Mouse (Mus musculus): ENCODE results near the gene Tnk2. TPM values are rescaled to one million over a fixed set of nuclear protein-coding genes. Genes with fewer than 3 reads are reported as not detected.

Gene Tnk2
- polyA plus RNA-seq, 1 experiment from 2014 or later: 12.8 TPM

DNA sequence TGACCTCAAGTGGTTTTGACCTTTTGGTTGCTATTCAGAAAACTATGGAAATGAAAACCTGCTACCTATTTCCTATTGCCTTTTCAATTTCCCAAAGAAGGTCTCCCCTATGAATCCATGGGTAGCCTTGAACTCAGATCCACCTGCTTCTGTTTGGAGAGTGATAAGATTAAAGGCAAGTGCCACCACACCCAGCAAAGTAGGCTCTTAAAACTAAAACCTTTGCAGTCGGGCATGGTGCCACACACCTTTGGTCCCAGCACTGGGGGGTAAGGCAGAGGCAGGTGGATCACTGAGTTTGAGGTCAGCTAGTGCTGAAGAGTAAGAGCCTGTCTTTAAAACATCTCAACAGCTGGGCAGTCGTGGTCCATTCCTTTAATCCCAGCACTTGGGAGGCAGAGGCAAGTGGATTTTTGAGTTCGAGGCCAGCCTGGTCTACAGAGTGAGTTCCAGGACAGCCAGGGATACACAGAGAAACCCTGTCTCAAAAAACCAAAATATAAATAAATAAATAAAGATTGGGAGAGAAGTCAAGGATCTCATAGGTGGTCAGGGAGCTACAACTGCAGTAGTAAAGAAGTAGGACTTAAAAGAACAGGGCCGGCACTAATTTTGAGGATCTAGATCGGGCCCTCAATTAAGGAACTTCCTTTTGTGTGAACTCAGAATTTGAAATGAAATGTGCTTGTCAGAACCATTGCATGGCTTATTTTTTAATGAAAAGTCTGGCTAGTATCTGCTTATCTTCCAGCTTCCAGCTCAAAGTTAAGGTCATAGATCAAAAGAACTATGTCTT lies 33.0 kb upstream of the Tnk2 start:
- no peak overlapping the region for H3K9ac ChIP-seq
- ATAC-seq (ENCODE audit: low FRiP score, low read depth): no peak

GRCm38 (mm10) chr16:32612052-32612451 lies 31.6 kb upstream of the Tnk2 start:
- WGBS: 73% methylated on average over 1 of the region's 1 CpGs
- Histone ChIP-seq H3K4me1 (peaks cover 19% of the 10 kb centered on the region), H3K9ac (no peak overlapping the region), H3K27me3 (no peaks in the 10 kb centered on the region), H3K4me3 (no peak overlapping the region), H3K9me3 (no peaks in the 10 kb centered on the region), H3K36me3 (peaks cover 28% of the 10 kb centered on the region), H3K27ac (no peak overlapping the region), H3K4me2 (replicated peaks) (no peak overlapping the region)
- ATAC-seq (ENCODE audit: low FRiP score, low read depth): no peak

More for the DNA sequence above, 33.0 kb upstream of the Tnk2 start:
- peak overlapping the region; percentile 86 for H3K4me2 ChIP-seq (replicated peaks)
- peak overlapping the region; percentile 83; the same call in 1 of the 2 replicates for H3K4me3 ChIP-seq
- H3K36me3 ChIP-seq: peaks cover 14% of the 10 kb centered on the region
- H3K9me3 ChIP-seq: no peaks in the 10 kb centered on the region
- peaks cover 19% of the 10 kb centered on the region for H3K4me1 ChIP-seq
- no peak overlapping the region for H3K27ac ChIP-seq
- H3K27me3 ChIP-seq: no peaks in the 10 kb centered on the region
- 77% methylated on average over 5 of the region's 5 CpGs for WGBS

GRCm38 (mm10) chr16:32613269-32613834 lies 30.3 kb upstream of the Tnk2 start:
- H3K9me3 ChIP-seq: no peaks in the 10 kb centered on the region
- H3K27ac ChIP-seq: no peak overlapping the region
- H3K4me3 ChIP-seq: no peak overlapping the region
- peaks cover 36% of the 10 kb centered on the region for H3K36me3 ChIP-seq
- 81% methylated on average over 3 of the region's 3 CpGs for WGBS
- no peak for ATAC-seq (ENCODE audit: low FRiP score, low read depth)
- no peak overlapping the region for H3K9ac ChIP-seq
- peaks cover 15% of the 10 kb centered on the region for H3K4me1 ChIP-seq
- no peaks in the 10 kb centered on the region for H3K27me3 ChIP-seq
- H3K4me2 ChIP-seq (replicated peaks): no peak overlapping the region

DNA sequence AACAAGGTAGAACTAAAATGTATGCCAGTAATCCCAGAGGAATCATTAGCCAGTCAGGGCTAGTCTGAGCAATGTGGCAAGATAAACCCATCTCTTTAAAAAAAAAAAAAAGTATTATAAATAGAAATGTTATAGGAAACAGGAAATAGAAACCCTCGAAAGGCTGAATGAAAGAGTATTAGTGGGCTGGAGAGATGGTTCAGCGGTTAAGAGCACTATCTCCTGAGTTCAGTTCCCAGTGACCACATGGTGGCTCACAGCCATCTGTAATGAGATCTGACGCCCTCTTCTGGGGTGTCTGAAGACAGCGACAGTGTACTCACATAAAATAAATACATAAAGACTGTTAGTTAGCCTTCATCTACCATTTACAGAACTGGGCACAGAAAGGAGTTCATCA lies 29.6 kb upstream of the Tnk2 start:
- Histone ChIP-seq H3K4me1 (peaks cover 15% of the 10 kb centered on the region), H3K4me3 (no peak overlapping the region), H3K9ac (no peak overlapping the region), H3K27me3 (no peaks in the 10 kb centered on the region), H3K36me3 (peaks cover 42% of the 10 kb centered on the region), H3K27ac (no peak overlapping the region), H3K4me2 (replicated peaks) (no peak overlapping the region), H3K9me3 (no peaks in the 10 kb centered on the region)
- 65% methylated on average over 4 of the region's 4 CpGs for WGBS
- no peak for ATAC-seq (ENCODE audit: low FRiP score, low read depth)

DNA sequence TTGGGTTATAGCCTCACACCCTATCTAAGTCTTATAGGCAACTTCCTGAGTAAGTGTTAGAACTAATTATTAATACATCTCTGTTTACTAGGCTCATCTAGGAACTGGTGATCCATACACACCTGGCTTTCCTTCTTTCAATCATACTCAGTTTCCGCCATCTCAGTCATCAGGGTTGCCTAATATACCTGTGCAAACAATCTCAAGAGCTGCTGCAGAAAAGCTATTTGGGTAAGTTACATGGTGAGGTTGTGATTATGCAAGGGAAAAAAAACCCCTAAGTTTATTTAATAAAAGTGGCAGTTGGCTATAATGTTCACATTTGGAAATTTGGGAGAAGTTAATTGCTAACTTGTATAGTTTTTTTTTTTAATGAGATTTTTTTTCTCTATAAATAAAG lies 24.7 kb upstream of the Tnk2 start:
- H3K4me3 ChIP-seq: no peak overlapping the region
- no peak overlapping the region for H3K4me2 ChIP-seq (replicated peaks)
- WGBS: 92% methylated on average over 1 of the region's 1 CpGs
- H3K9ac ChIP-seq: no peak overlapping the region
- H3K4me1 ChIP-seq: no peaks in the 10 kb centered on the region
- H3K27me3 ChIP-seq: no peaks in the 10 kb centered on the region
- no peak for ATAC-seq (ENCODE audit: low FRiP score, low read depth)
- H3K36me3 ChIP-seq: peaks cover 75% of the 10 kb centered on the region
- no peaks in the 10 kb centered on the region for H3K9me3 ChIP-seq
- no peak overlapping the region for H3K27ac ChIP-seq

GRCm38 (mm10) chr16:32628140-32628539 lies 15.5 kb upstream of the Tnk2 start:
- Histone ChIP-seq H3K36me3 (peaks cover 69% of the 10 kb centered on the region), H3K4me2 (replicated peaks) (no peak overlapping the region), H3K27me3 (no peaks in the 10 kb centered on the region), H3K4me3 (no peak overlapping the region), H3K4me1 (no peaks in the 10 kb centered on the region), H3K9me3 (no peaks in the 10 kb centered on the region), H3K9ac (no peak overlapping the region), H3K27ac (no peak overlapping the region)
- WGBS: 92% methylated on average over 8 of the region's 8 CpGs
- ATAC-seq (ENCODE audit: low FRiP score, low read depth): no peak

DNA sequence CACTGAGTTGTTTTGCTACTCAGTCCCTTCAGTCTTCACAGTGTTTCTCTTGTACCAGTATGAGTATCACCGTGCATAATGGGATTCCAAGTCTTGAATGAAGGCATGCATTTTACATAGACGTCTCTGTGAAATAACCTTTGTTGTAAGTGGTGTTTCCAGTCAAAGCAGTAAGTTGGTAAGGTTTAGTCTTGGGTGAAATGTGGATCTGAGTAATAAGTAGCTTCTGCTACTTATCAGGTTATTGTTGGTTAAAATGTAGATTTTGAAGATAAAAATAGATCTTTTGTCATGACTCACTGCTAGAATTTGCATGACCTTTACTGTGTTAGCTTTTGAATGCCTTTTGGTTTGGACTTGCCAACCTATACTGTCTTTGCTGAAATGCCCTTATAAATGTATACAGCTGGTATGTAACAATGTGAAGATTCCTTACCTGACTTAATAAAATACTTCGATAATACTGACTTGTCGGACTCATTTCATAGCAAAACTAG lies 11.3 kb upstream of the Tnk2 start:
- H3K4me1 ChIP-seq: no peaks in the 10 kb centered on the region
- no peaks in the 10 kb centered on the region for H3K27me3 ChIP-seq
- WGBS: 94% methylated on average over 4 of the region's 4 CpGs
- H3K27ac ChIP-seq: no peak overlapping the region
- H3K9me3 ChIP-seq: no peaks in the 10 kb centered on the region
- no peak overlapping the region for H3K9ac ChIP-seq
- peaks cover 36% of the 10 kb centered on the region for H3K36me3 ChIP-seq
- H3K4me2 ChIP-seq (replicated peaks): no peak overlapping the region
- ATAC-seq (ENCODE audit: low FRiP score, low read depth): no peak
- no peak overlapping the region for H3K4me3 ChIP-seq

DNA sequence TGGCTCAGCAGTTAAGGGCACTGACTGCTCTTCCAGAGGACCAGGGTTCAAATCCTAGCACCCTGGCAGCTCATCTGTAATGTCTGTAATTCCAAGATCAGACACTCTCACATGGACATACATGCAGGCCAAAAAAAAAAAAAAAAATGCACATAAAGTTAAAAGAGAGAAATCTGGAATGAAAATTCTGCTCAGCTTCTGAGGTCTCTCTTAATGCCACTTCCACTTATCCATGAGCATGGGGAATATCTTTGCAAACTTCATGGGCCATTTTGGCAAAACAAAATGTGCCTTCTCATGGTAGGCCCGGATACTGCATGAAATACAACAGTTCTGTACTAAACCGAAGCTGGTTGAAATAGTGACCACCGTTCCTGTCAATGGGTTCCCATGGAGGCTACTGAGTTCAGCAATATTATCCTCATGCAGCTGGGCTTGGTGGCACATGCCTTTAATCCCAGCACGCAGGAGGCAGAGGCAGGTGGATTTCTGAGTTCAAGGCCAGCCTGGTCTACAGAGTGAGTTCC lies 10.1 kb upstream of the Tnk2 start:
- H3K27me3 ChIP-seq: no peaks in the 10 kb centered on the region
- H3K4me2 ChIP-seq (replicated peaks): no peak overlapping the region
- no peak overlapping the region for H3K4me3 ChIP-seq
- no peaks in the 10 kb centered on the region for H3K9me3 ChIP-seq
- ATAC-seq (ENCODE audit: low FRiP score, low read depth): no peak
- 84% methylated on average over 4 of the region's 4 CpGs for WGBS
- no peak overlapping the region for H3K9ac ChIP-seq
- H3K36me3 ChIP-seq: peaks cover 30% of the 10 kb centered on the region
- no peaks in the 10 kb centered on the region for H3K4me1 ChIP-seq
- no peak overlapping the region for H3K27ac ChIP-seq

DNA sequence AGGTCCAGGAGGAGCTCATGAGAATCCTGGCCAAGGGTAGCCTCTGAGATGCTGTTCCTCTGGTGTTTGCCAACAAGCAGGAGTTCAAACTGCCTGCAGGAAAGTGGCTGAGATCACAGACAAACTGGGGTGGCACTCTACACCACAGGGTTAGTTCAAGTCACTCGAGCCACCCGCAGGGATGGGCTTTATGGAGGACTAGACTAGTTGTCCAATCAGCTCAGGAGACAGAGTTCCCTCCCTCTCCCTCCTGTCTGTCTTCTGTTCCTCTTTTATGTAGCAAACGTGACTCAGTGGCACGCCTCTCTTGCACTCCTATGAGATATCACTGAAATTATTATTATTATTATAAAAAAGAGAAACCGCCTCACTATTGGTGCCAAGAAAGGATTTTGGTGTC lies 9.5 kb upstream of the Tnk2 start:
- Histone ChIP-seq H3K9me3 (no peaks in the 10 kb centered on the region), H3K27ac (no peak overlapping the region), H3K4me2 (replicated peaks) (no peak overlapping the region), H3K4me1 (no peaks in the 10 kb centered on the region), H3K4me3 (no peak overlapping the region), H3K36me3 (peaks cover 24% of the 10 kb centered on the region), H3K27me3 (no peaks in the 10 kb centered on the region), H3K9ac (no peak overlapping the region)
- no peak for ATAC-seq (ENCODE audit: low FRiP score, low read depth)
- WGBS: 83% methylated on average over 5 of the region's 5 CpGs

- H3K36me3 ChIP-seq: peaks cover 13% of the 10 kb centered on the region
These were observed 8.4 kb upstream of the Tnk2 start for GRCm38 (mm10) chr16:32635314-32635713.

DNA sequence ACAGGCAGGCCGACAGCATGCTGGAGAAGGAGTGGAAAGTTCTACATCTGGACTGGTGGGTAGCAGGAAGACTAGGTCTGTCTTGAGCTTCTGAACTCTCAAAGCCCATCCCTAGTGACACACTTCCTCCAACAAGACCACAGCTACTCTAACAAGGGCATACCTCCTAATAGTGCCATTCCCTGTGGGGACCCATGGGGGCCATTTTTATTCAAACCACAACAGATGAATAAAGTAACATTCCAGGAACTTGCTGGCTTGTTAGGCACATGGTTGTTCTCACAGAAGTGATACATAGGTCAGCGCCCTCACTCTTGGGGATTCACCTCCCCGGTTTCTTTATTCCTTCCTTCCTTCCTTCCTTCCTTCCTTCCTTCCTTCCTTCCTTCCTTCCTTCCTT lies 7.3 kb upstream of the Tnk2 start:
- Histone ChIP-seq H3K4me2 (replicated peaks) (no peak overlapping the region), H3K36me3 (peaks cover 8% of the 10 kb centered on the region; the same call in 1 of the 2 replicates), H3K4me3 (no peak overlapping the region), H3K9ac (no peak overlapping the region), H3K27me3 (no peaks in the 10 kb centered on the region), H3K4me1 (peaks cover 8% of the 10 kb centered on the region), H3K9me3 (no peaks in the 10 kb centered on the region), H3K27ac (no peak overlapping the region)
- ATAC-seq (ENCODE audit: low FRiP score, low read depth): no peak
- WGBS: 91% methylated on average over 3 of the region's 3 CpGs

More at GRCm38 (mm10) chr16:32635314-32635713, 8.4 kb upstream of the Tnk2 start:
- WGBS: 77% methylated on average over 3 of the region's 3 CpGs
- H3K9ac ChIP-seq: no peak overlapping the region
- H3K27me3 ChIP-seq: no peaks in the 10 kb centered on the region
- no peak overlapping the region for H3K4me3 ChIP-seq
- H3K4me1 ChIP-seq: peaks cover 6% of the 10 kb centered on the region
- no peak for ATAC-seq (ENCODE audit: low FRiP score, low read depth)
- H3K4me2 ChIP-seq (replicated peaks): no peak overlapping the region
- H3K27ac ChIP-seq: no peak overlapping the region
- no peaks in the 10 kb centered on the region for H3K9me3 ChIP-seq

DNA sequence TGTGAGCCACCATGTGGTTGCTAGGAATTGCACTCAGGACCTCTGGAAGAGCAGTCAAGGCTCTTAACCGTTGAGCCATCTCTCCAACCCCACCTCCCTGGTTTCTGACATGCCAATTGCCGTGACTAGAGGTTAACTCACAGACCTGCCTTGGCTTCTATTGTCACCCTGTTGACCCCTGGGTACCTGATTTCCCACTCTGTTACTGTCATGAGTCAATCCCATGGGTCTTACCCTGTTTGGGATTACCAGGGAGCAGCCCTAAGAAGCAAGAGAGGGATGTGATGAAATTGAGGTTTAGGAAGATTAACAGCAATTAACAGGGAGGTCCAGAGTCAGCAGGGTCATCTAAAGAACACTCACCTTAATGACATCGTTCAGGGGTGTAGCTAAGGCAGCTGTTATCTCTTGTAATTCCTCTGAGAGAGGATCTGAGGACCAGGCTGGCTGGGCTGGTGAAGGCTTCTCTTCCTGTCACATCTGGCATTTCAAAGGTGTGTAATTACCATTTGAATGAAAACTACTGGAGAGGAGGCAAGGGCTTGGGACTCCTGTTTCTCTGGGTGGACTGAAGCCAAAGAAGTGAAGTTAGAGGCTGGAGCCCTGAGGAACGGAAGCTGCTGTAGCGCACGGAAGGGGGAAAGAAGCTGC lies 6.7 kb upstream of the Tnk2 start:
- no peak for ATAC-seq (ENCODE audit: low FRiP score, low read depth)
- H3K27me3 ChIP-seq: no peaks in the 10 kb centered on the region
- 20% methylated on average over 6 of the region's 6 CpGs for WGBS

More for the DNA sequence above, 6.7 kb upstream of the Tnk2 start:
- Histone ChIP-seq H3K27ac (no peak overlapping the region), H3K36me3 (peaks cover 7% of the 10 kb centered on the region; the same call in 1 of the 2 replicates), H3K4me2 (replicated peaks) (no peak overlapping the region), H3K4me1 (peaks cover 8% of the 10 kb centered on the region), H3K9ac (no peak overlapping the region), H3K9me3 (no peaks in the 10 kb centered on the region), H3K4me3 (no peak overlapping the region)

Measured in limb, embryonic 13.5 days (tissue).